Mouse (Mus musculus) liver, adult 10 weeks (tissue): Measurements from ENCODE around the gene Olfml2a. TPM values are rescaled to one million over a fixed set of nuclear protein-coding genes. Genes with fewer than 3 reads are reported as not detected.

Source experiments
- polyA plus RNA-seq: library from polyadenylated mRNA; stranded (reverse); fragments of 350-450 nt; fragmentation: Illumina TruSeq; extraction: RNeasy Lipid Tissue Mini Kit (QIAGEN cat#74804); gene quantifications from one replicate; pipeline ENCODE4 v1.2.3, GENCODE M21; 2014; ENCODE audit warnings: low read depth, low replicate concordance

The Olfml2a gene
- 0.13 TPM for polyA plus RNA-seq

GRCm38 (mm10) chr2:38931851-38932667 is at the start of gene Olfml2a:
TSS of gene Olfml2a (plus strand) at chr2:38931978.

DNA sequence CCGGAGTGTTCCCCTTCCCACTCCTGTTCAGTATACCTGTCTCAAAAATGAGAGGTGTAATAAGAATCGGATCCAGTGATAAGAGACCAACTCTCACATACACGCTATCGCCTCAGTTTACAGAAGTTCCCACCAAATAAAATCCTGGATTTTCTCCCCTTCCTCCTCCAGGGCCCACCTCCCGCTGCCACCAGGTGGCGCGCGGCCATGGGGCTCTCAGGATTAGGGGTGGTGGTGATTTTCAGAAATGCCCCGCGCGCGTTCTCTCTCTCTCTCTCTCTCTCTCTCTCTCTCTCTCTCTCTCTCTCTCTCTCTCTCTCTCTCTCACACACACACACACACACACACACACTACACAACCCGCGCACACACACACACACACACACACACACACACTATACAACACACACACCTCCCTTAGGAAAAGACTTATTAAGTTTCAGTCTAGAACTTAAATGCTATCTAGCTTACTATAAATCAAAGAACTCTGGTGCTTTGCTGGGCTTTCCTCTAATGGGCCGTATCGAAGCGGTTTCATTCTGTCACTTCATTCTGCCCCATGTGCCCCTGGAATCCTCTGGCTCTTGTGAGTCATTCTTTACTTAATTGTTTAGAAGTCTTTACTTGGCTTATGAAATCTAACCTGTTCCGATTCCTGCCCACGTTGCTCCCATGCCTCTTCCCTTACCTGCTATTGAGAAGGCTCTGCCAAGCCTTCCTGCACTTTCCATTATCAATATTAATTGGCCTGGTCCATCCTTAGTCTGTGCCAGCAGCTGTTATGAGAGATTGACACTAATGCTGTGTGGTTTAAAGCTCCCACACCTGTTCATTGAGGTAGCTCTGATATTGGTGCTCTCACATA is 4.4 kb upstream of the Olfml2a start, which contains the start of gene Nr6a1:
Gene Nr6a1 (minus strand): TSS at position 574 of the 865 bp plus-strand sequence.

GRCm38 (mm10) chr2:38997386-38998374 is 65.9 kb downstream of the Olfml2a start, which contains the start of gene Wdr38:
TSS of gene Wdr38 (plus strand) at chr2:38997476.

DNA sequence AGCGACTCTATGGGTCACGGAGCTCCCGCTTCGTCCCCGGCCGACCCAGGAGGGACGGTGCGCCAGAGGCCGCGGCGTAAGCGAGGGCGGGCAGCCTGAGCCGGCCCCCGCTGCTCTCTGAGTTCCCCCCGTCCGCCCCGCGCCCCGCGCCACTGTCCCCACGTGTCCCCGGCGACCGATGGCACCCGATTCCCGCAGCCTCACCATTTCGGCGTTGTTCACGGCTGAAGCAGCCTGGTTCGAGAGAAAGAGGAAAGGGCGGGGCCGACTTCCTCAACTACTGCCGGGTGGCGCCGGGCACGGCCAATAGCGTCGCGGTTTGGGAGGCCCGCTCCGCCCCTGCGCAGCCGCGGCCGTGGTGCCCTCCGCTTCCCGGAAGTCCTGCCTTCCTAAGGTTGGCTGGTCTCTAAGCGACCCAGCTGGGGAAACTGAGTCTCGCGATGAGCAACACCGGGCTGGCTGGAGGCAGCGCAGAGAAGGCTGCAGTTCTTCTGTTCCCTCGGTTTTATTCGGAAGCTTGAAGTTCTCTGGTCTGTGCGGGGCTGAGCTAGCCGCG is 73.2 kb downstream of the Olfml2a start, which contains the start of gene Arpc5l:
Gene Arpc5l (plus strand): TSS at position 469 of the 556 bp plus-strand sequence.

GRCm38 (mm10) chr2:39005574-39006079 is 73.8 kb downstream of the Olfml2a start, which contains the start of gene Rpl35:
TSS of gene Rpl35 (minus strand) at chr2:39005624.

Other genes with a start within 250 kb of the Olfml2a start
- not detected for gene Nr5a1, start 217.4 kb upstream of the Olfml2a start, polyA plus RNA-seq
- 11.6 TPM for gene Nr6a1, start 4.3 kb upstream of the Olfml2a start, polyA plus RNA-seq
- not detected for gene Wdr38, start 65.5 kb downstream of the Olfml2a start, polyA plus RNA-seq
- 104 TPM for gene Arpc5l, start 73.4 kb downstream of the Olfml2a start, polyA plus RNA-seq
- gene Rpl35, start 73.6 kb downstream of the Olfml2a start, polyA plus RNA-seq = 32.2 TPM
- gene Golga1, start 133.6 kb downstream of the Olfml2a start, polyA plus RNA-seq = 20.5 TPM